Comparison of ENCODE assay signal across 12 mouse cellular contexts in the genomic region with DNA sequence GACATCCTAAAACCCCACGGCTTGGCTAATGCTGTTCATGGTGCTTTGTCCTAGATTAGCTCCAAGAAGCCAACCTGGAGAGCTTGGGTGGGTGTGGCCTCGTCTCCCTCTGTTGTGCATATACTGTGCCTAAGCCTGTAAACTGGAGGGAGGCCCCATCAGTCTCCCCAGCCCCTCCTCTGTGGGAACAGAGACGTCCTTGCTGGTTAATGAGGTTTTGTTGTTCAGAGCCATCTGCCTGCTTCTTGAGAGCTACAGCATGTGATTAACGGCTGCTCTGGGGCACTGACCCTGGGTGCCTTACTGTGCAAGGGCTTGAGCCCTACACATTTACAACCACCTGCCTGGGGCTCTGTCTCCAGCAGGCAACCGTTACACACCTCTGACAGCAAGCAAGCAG.
DNase-seq lines count a peak whose midpoint lies in the region; ATAC-seq lines count a peak whose summit lies in the region.
"Had no signal": no experiment of that assay in that cellular context is flagged by ENCODE, and none has a peak within 500 bp of the region (broad histone marks: within the 10 kb centered on the region; RNA-seq: fewer than 3 reads in every experiment).

No protein-coding gene starts in this region.

- H3K36me3 ChIP-seq in embryonic facial prominence, embryonic 15.5 days = no peaks in the 10 kb centered on the region
- no peaks in the 10 kb centered on the region for H3K36me3 ChIP-seq in hindbrain, embryonic 16.5 days (ENCODE audit: control insufficient read depth, insufficient read depth, low read length)
- no peaks in the 10 kb centered on the region for H3K36me3 ChIP-seq in neural tube, embryonic 15.5 days
- H3K36me3 ChIP-seq: heart, embryonic 13.5 days; liver, embryonic 12.5 days had no signal

- no peak overlapping the region for H3K4me2 ChIP-seq in embryonic facial prominence, embryonic 15.5 days (replicated peaks)
- H3K4me2 ChIP-seq in hindbrain, embryonic 16.5 days (ENCODE audit: low read length) = no peak overlapping the region
- H3K4me2 ChIP-seq in neural tube, embryonic 15.5 days = no peak overlapping the region
- H3K4me2 ChIP-seq: heart, embryonic 13.5 days; liver, embryonic 12.5 days had no signal

- peak; percentile 35 for ATAC-seq in embryonic facial prominence, embryonic 15.5 days (ENCODE audit: insufficient number of reproducible peaks, low FRiP score, low TSS enrichment, low read depth)
- ATAC-seq in hindbrain, embryonic 16.5 days = 0 out of 2 replicates have a peak, but pooled peaks have one; percentile 41
- ATAC-seq in neural tube, embryonic 15.5 days (ENCODE audit: low FRiP score) = peak; percentile 41; the same call in 1 of the 2 replicates
- ATAC-seq in inflammation-experienced regulatory T-cells, adult 6 months = no peak
- ATAC-seq: CD4-positive, CD25-positive, alpha-beta regulatory T cell, adult 4 months; liver, embryonic 12.5 days had no signal

- H3K4me1 ChIP-seq in embryonic facial prominence, embryonic 15.5 days = peaks cover 5% of the 10 kb centered on the region; the same call in 1 of the 2 replicates
- H3K4me1 ChIP-seq in hindbrain, embryonic 16.5 days (ENCODE audit: control insufficient read depth, insufficient read depth, low read depth, low read length) = peaks cover 9% of the 10 kb centered on the region
- H3K4me1 ChIP-seq in neural tube, embryonic 15.5 days = peaks cover 21% of the 10 kb centered on the region
- H3K4me1 ChIP-seq: heart, embryonic 13.5 days; liver, embryonic 12.5 days had no signal

- no peak overlapping the region for H3K4me3 ChIP-seq in embryonic facial prominence, embryonic 15.5 days (replicated peaks)
- H3K4me3 ChIP-seq in hindbrain, embryonic 16.5 days (ENCODE audit: low read length) = no peak overlapping the region
- H3K4me3 ChIP-seq in neural tube, embryonic 15.5 days (replicated peaks) = no peak overlapping the region
- H3K4me3 ChIP-seq: heart, embryonic 13.5 days; liver, embryonic 12.5 days had no signal

- no peak overlapping the region for H3K9ac ChIP-seq in embryonic facial prominence, embryonic 15.5 days
- H3K9ac ChIP-seq in hindbrain, embryonic 16.5 days (ENCODE audit: low read depth, low read length) = no peak overlapping the region
- no peak overlapping the region for H3K9ac ChIP-seq in neural tube, embryonic 15.5 days (replicated peaks)
- H3K9ac ChIP-seq: heart, embryonic 13.5 days; liver, embryonic 12.5 days had no signal

- H3K27me3 ChIP-seq in embryonic facial prominence, embryonic 15.5 days = peaks cover 5% of the 10 kb centered on the region; the same call in 1 of the 2 replicates
- H3K27me3 ChIP-seq in hindbrain, embryonic 16.5 days (replicated peaks; ENCODE audit: control insufficient read depth, insufficient read depth, low read length) = no peaks in the 10 kb centered on the region
- no peaks in the 10 kb centered on the region for H3K27me3 ChIP-seq in neural tube, embryonic 15.5 days (replicated peaks)

- 7% methylated on average over 5 of the region's 5 CpGs for WGBS in embryonic facial prominence, embryonic 15.5 days
- 9% methylated on average over 5 of the region's 5 CpGs for whole genome bisulfite sequencing in hindbrain, embryonic 16.5 days
- WGBS in neural tube, embryonic 15.5 days = 4% methylated on average over 5 of the region's 5 CpGs

- no peaks in the 10 kb centered on the region for H3K9me3 ChIP-seq in embryonic facial prominence, embryonic 15.5 days (replicated peaks)
- no peaks in the 10 kb centered on the region for H3K9me3 ChIP-seq in hindbrain, embryonic 16.5 days (ENCODE audit: control insufficient read depth, low read length)
- no peaks in the 10 kb centered on the region for H3K9me3 ChIP-seq in neural tube, embryonic 15.5 days (replicated peaks)
- H3K9me3 ChIP-seq: heart, embryonic 13.5 days; liver, embryonic 12.5 days had no signal

- no peak overlapping the region for H3K27ac ChIP-seq in embryonic facial prominence, embryonic 15.5 days (replicated peaks)
- no peak overlapping the region for H3K27ac ChIP-seq in hindbrain, embryonic 16.5 days (ENCODE audit: low read depth, low read length)
- H3K27ac ChIP-seq in neural tube, embryonic 15.5 days (replicated peaks) = no peak overlapping the region
- H3K27ac ChIP-seq: heart, embryonic 13.5 days; liver, embryonic 12.5 days had no signal

- peak; percentile 22 to 42 for DNase-seq in kidney, postnatal 4 days
- no peak for DNase-seq in kidney, postnatal 36 days
- no peak for DNase-seq in spleen, adult 12 weeks (ENCODE audit: low spot score)
- DNase-seq in thymus, postnatal 14 days = no peak
- DNase-seq: kidney, adult 2 months had no signal

Comparison
In these comparisons a context has a peak if more than half of its experiments do, and no peak if none do; other contexts are left out.
1. DNase-seq: peak in kidney, postnatal 4 days (2 of 2); none in kidney, postnatal 36 days (0 of 2), spleen, adult 12 weeks (single experiment) and thymus, postnatal 14 days (single experiment).